Comparison of ENCODE assay signal across 27 mouse cellular contexts in the genomic region with DNA sequence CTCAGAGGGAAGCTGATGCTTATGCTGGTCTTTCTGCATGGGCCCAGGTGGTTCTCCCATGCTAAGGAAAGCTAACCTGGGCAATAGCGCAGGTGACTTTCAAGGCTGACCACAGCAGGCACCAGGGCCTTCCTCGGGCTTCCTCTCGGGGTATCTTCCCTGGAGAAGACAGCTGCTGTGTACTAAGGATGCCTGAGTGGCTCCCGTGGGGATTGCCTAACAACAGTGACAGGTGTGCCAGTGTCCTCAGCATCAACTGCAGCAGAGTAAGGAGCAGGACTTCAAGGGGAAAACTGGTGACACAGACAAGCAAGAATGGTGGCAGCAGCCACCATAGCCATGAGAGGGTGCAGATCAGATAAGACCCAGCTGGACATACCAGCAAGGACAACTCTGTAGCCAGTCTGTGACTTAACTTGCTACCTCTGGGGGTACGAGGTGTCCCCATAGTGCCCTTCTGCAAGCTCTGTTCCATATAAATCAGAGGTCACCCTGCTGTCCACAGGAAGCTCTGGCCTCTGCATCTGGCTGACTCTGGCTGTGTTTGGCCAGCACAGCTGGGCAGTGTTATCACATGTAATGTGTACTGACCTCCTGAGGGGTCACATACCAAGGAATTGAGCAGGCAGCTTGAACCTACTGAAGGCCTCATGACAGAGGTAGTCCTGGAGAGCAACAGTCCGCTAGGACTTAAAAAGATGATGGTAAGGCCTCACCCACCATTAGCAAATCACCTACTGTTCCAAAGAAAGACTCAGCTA. TPM values are rescaled to one million over a fixed set of nuclear protein-coding genes. Genes with fewer than 3 reads are reported as not detected.
DNase-seq lines count a peak whose midpoint lies in the region; ATAC-seq and TF ChIP-seq lines count a peak whose summit lies in the region.
"Had no signal": no experiment of that assay in that cellular context is flagged by ENCODE, and none has a peak within 500 bp of the region (broad histone marks: within the 10 kb centered on the region; RNA-seq: fewer than 3 reads in every experiment).

No protein-coding gene starts in this region.

- H3K4me1 ChIP-seq in lung, postnatal 0 days (ENCODE audit: insufficient read depth, low read depth, low read length) = peaks cover 4% of the 10 kb centered on the region; the same call in 1 of the 2 replicates
- H3K4me1 ChIP-seq in lung, adult 2 months (ENCODE audit: control insufficient read depth, insufficient read depth, low read length) = peaks cover 8% of the 10 kb centered on the region; the same call in 1 of the 2 replicates
- no peaks in the 10 kb centered on the region for H3K4me1 ChIP-seq in embryonic facial prominence, embryonic 14.5 days (ENCODE audit: control insufficient read depth, insufficient read depth, low read length)
- H3K4me1 ChIP-seq in stomach, embryonic 16.5 days (ENCODE audit: control insufficient read depth, insufficient read depth, low read length) = no peaks in the 10 kb centered on the region
- H3K4me1 ChIP-seq in intestine, embryonic 15.5 days (replicated peaks) = no peaks in the 10 kb centered on the region

- H3K4me3 ChIP-seq in lung, postnatal 0 days (ENCODE audit: low read depth, low read length) = no peak overlapping the region
- no peak overlapping the region for H3K4me3 ChIP-seq in lung, adult 2 months (replicated peaks; ENCODE audit: extremely low read depth, low read depth, low read length)
- no peak overlapping the region for H3K4me3 ChIP-seq in embryonic facial prominence, embryonic 14.5 days (ENCODE audit: low read depth, low read length)
- no peak overlapping the region for H3K4me3 ChIP-seq in stomach, embryonic 16.5 days (replicated peaks; ENCODE audit: low read length)
- H3K4me3 ChIP-seq in intestine, embryonic 15.5 days (replicated peaks) = no peak overlapping the region
- H3K4me3 ChIP-seq: heart, embryonic 10.5 days; hindbrain, embryonic 13.5 days; limb, embryonic 13.5 days; midbrain, embryonic 12.5 days; neural tube, embryonic 13.5 days had no signal

- no peak overlapping the region for H3K27ac ChIP-seq in lung, postnatal 0 days (ENCODE audit: low read length)
- no peak overlapping the region for H3K27ac ChIP-seq in embryonic facial prominence, embryonic 14.5 days (replicated peaks; ENCODE audit: low read depth, low read length)
- H3K27ac ChIP-seq in stomach, embryonic 16.5 days (ENCODE audit: low read length) = no peak overlapping the region
- H3K27ac ChIP-seq in intestine, embryonic 15.5 days = no peak overlapping the region
- H3K27ac ChIP-seq: heart, embryonic 10.5 days; hindbrain, embryonic 13.5 days; limb, embryonic 13.5 days; midbrain, embryonic 12.5 days; neural tube, embryonic 13.5 days had no signal

- ATAC-seq in lung, postnatal 0 days = peak; percentile 68
- no peak for ATAC-seq in embryonic facial prominence, embryonic 14.5 days (ENCODE audit: low read depth)
- 0 out of 2 replicates have a peak, but pooled peaks have one; percentile 29 for ATAC-seq in stomach, embryonic 16.5 days (ENCODE audit: insufficient read depth, low FRiP score)
- no peak for ATAC-seq in intestine, embryonic 15.5 days
- ATAC-seq: CD4-positive, CD25-positive, alpha-beta regulatory T cell, adult 4 months; forebrain, embryonic 14.5 days; intestine, postnatal 0 days had no signal

- H3K4me2 ChIP-seq in lung, postnatal 0 days (replicated peaks; ENCODE audit: low read depth, low read length) = no peak overlapping the region
- no peak overlapping the region for H3K4me2 ChIP-seq in embryonic facial prominence, embryonic 14.5 days (ENCODE audit: low read depth, low read length)
- no peak overlapping the region for H3K4me2 ChIP-seq in stomach, embryonic 16.5 days (ENCODE audit: low read depth, low read length)
- H3K4me2 ChIP-seq in intestine, embryonic 15.5 days (replicated peaks) = no peak overlapping the region
- H3K4me2 ChIP-seq: hindbrain, embryonic 13.5 days; limb, embryonic 13.5 days; liver, embryonic 11.5 days; midbrain, embryonic 12.5 days; neural tube, embryonic 13.5 days had no signal

- TF ChIP-seq CTCF in lung, postnatal 0 days (IDR thresholded peaks at IDR 0.05) = no peak
- no peak for TF ChIP-seq CTCF in lung, adult 2 months (IDR thresholded peaks at IDR 0.05; ENCODE audit: insufficient read depth, low read length)

- H3K9me3 ChIP-seq in lung, postnatal 0 days (ENCODE audit: low read length) = no peaks in the 10 kb centered on the region
- peaks cover 9% of the 10 kb centered on the region; the same call in 1 of the 2 replicates for H3K9me3 ChIP-seq in embryonic facial prominence, embryonic 14.5 days (ENCODE audit: control insufficient read depth, low read length)
- H3K9me3 ChIP-seq in stomach, embryonic 16.5 days (replicated peaks; ENCODE audit: control insufficient read depth, low read length) = peaks cover 6% of the 10 kb centered on the region; the same call in 1 of the 2 replicates
- no peaks in the 10 kb centered on the region for H3K9me3 ChIP-seq in intestine, embryonic 15.5 days
- H3K9me3 ChIP-seq: heart, embryonic 10.5 days had no signal

- H3K9ac ChIP-seq in lung, postnatal 0 days (replicated peaks; ENCODE audit: low read depth) = no peak overlapping the region
- no peak overlapping the region for H3K9ac ChIP-seq in embryonic facial prominence, embryonic 14.5 days (ENCODE audit: low read depth, low read length)
- H3K9ac ChIP-seq in stomach, embryonic 16.5 days (ENCODE audit: low read length) = no peak overlapping the region
- no peak overlapping the region for H3K9ac ChIP-seq in intestine, embryonic 15.5 days
- H3K9ac ChIP-seq: hindbrain, embryonic 13.5 days; limb, embryonic 13.5 days; midbrain, embryonic 12.5 days; neural tube, embryonic 13.5 days had no signal

- no peaks in the 10 kb centered on the region for H3K36me3 ChIP-seq in lung, postnatal 0 days (ENCODE audit: insufficient read depth, low read length)
- H3K36me3 ChIP-seq in embryonic facial prominence, embryonic 14.5 days (ENCODE audit: control insufficient read depth, insufficient read depth, low read length) = no peaks in the 10 kb centered on the region
- no peaks in the 10 kb centered on the region for H3K36me3 ChIP-seq in stomach, embryonic 16.5 days (ENCODE audit: control insufficient read depth, insufficient read depth, low read length)
- H3K36me3 ChIP-seq in intestine, embryonic 15.5 days = no peaks in the 10 kb centered on the region
- H3K36me3 ChIP-seq: heart, embryonic 10.5 days; hindbrain, embryonic 13.5 days; limb, embryonic 13.5 days; midbrain, embryonic 12.5 days; neural tube, embryonic 13.5 days had no signal

- WGBS in lung, postnatal 0 days = 48% methylated on average over 6 of the region's 6 CpGs
- WGBS in lung, adult 2 months = 59% methylated on average over 6 of the region's 6 CpGs
- WGBS in embryonic facial prominence, embryonic 14.5 days = 56% methylated on average over 6 of the region's 6 CpGs
- WGBS in stomach, embryonic 16.5 days = 61% methylated on average over 6 of the region's 6 CpGs
- WGBS in intestine, embryonic 15.5 days = 62% methylated on average over 6 of the region's 6 CpGs

- no peak for TF ChIP-seq EP300 in lung, postnatal 0 days (IDR thresholded peaks at IDR 0.05)

- H3K27me3 ChIP-seq in lung, postnatal 0 days (replicated peaks; ENCODE audit: insufficient read depth, low read length) = no peaks in the 10 kb centered on the region
- no peaks in the 10 kb centered on the region for H3K27me3 ChIP-seq in embryonic facial prominence, embryonic 14.5 days (replicated peaks; ENCODE audit: control insufficient read depth, insufficient read depth, low read length)
- no peaks in the 10 kb centered on the region for H3K27me3 ChIP-seq in stomach, embryonic 16.5 days (ENCODE audit: control insufficient read depth, insufficient read depth, low read length)
- H3K27me3 ChIP-seq in intestine, embryonic 15.5 days (replicated peaks) = no peaks in the 10 kb centered on the region
- H3K27me3 ChIP-seq: hindbrain, embryonic 13.5 days; limb, embryonic 13.5 days; midbrain, embryonic 12.5 days; neural tube, embryonic 13.5 days had no signal

- peak; percentile 15 for DNase-seq in lung, postnatal 0 days (ENCODE audit: low spot score)
- DNase-seq in lung, adult 2 months = no peak
- peak; percentile 51 for DNase-seq in NIH3T3 (ENCODE audit: low read depth)
- peak; percentile 14 for DNase-seq in embryonic facial prominence, embryonic 14.5 days (ENCODE audit: low spot score)
- no peak for DNase-seq in cerebellum, postnatal 14 days
- DNase-seq: adrenal gland, adult 2 months; adrenal gland, postnatal 36 days; cerebellum, adult 2 months; cerebellum, postnatal 25 days; gastrocnemius, postnatal 14 days; heart, postnatal 4 days; kidney, adult 9 months; kidney, postnatal 10 days; right cerebral cortex, postnatal 4 days; thymus, adult 18-20 months; thymus, postnatal 36 days had no signal

- no peak for TF ChIP-seq POLR2A in lung, adult 2 months (IDR thresholded peaks at IDR 0.05; ENCODE audit: borderline replicate concordance, extremely low read depth, low read depth, low read length)

RNA-seq across cellular contexts. Expression of a gene that starts 54.0 kb away (rescaled TPM):
- polyA plus RNA-seq in lung, postnatal 0 days (2015; fragmentation: Nextera tagmentation; extraction: Ambion mirVana) = 13.6 and 29.2 TPM in 2 replicates
- 153 and 189 TPM in 2 replicates for polyA plus RNA-seq in lung, adult 2 months (2012; rRNA removed)
- 31.7 and 31.8 TPM in 2 replicates for polyA plus RNA-seq in embryonic facial prominence, embryonic 14.5 days (2014; fragmentation: Nextera tagmentation; extraction: Ambion mirVana)
- 9.3 and 10.0 TPM in 2 replicates for polyA plus RNA-seq in stomach, embryonic 16.5 days (2015; fragmentation: Nextera tagmentation; extraction: Ambion mirVana)
- polyA plus RNA-seq in intestine, embryonic 15.5 days (2015; fragmentation: Nextera tagmentation; extraction: Ambion mirVana) = 14.7 and 17.5 TPM in 2 replicates

Comparison
In these comparisons a context has a peak if more than half of its experiments do, and no peak if none do; other contexts are left out.
1. DNase-seq: peak in lung, postnatal 0 days (single experiment), NIH3T3 (single experiment) and embryonic facial prominence, embryonic 14.5 days (single experiment); none in lung, adult 2 months (single experiment) and cerebellum, postnatal 14 days (0 of 2).
2. ATAC-seq: peak in lung, postnatal 0 days (single experiment) and stomach, embryonic 16.5 days (single experiment); none in embryonic facial prominence, embryonic 14.5 days (single experiment) and intestine, embryonic 15.5 days (single experiment).